Mouse (Mus musculus) spleen, adult 12 weeks (tissue): ENCODE data around the gene Slc35b4.
A peak's percentile ranks its signal among the peaks of the same experiment; 100 is the strongest.

Source experiments
- DNase-seq: peaks from one replicate; pipeline ENCODE4 v3.0.0; 2022; ENCODE audit warnings: low spot score

Gene Slc35b4

GRCm38 (mm10) chr6:34170844-34171494 lies 5.9 kb downstream of the Slc35b4 start:
- DNase-seq = no peak

GRCm38 (mm10) chr6:34168834-34169233 lies 8.1 kb downstream of the Slc35b4 start:
- DNase-seq = no peak

GRCm38 (mm10) chr6:34163014-34163413 lies 13.9 kb downstream of the Slc35b4 start:
- no peak for DNase-seq

- no peak for DNase-seq
These were observed 14.3 kb downstream of the Slc35b4 start for GRCm38 (mm10) chr6:34162607-34163006.

- no peak for DNase-seq
These were observed 15.4 kb downstream of the Slc35b4 start for GRCm38 (mm10) chr6:34161511-34161910.

GRCm38 (mm10) chr6:34160816-34161310 lies 16.0 kb downstream of the Slc35b4 start:
- no peak for DNase-seq

DNA sequence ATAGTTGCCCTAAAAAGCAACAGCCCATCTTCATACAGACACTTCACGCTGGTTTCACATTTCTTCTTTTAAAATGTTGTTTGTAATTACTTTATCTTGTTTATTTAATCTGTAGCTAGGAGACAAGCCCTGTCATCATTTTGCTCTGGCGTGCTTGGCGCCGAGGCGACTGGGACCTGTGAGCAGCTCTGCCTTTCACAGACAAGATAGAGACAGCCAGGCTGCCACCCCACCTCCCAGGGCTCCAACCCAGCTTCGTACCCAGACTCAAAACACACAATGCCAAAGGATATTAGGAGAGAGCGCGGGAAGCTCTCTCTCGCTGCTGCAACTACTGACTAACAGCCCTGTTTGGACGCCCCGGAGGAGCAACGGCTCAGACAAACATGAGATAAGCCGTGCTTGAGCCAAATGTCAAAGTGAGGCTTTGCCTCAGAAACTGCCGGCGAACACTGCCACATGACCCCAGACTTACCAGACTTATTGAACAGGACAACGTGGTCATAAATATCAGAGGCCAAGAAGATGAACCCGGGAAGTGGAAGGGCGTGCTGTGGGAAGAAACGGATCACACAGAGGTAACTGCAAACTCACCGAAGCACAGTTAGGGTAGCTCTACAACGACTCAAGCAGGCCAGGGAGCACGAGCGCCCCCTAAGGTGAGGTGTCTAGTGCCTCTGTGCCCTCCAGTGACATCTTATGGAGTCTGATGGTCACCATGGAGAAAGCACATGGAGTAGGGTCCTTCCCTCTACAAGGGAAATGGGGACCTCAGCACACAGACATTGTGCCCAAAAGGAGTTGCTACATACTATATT lies 16.7 kb downstream of the Slc35b4 start:
- no peak for DNase-seq

DNA sequence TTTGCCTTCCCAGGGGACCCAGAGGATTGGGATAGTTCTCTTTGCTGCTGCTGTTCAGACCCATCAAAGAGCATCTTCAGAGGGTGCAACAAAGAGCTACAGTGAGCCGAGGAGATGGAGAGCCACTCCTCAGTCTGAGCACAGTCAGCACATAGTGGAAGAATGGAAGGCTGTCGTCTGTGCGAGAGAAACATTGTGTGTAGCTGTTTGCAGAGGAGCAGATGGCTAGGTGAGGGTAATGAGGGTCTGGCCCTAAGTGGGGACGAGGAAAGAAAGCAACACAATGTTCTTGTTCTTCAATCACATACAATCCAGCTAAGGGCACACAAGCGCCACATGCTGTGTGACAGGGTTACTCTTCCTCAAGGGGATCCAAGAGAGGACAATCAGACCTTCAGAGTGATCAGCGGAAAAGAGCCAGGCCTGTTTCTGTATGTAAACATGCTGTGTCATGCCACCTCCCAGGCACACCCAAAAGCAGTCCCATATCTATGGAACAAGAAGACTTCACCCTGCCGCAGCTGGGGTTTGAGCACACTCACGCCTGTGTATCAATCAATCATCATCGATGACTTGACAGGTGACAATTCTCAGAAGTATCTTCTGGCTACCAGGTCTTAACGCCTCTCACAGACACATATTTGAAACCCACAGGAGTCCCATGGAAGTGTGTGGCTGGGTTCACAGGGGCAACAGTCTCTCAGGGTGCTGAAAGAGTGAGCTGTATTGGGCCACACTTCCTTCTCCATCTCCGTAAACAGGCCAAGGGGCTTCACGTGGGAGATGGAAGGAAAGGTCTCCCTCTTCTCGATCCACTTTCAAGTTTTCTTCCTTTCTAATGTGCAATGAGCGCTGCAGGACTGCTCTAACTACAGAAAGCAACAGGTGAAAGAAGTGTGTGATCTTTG lies 19.8 kb downstream of the Slc35b4 start:
- peak; percentile 30 for DNase-seq

- no peak for DNase-seq
These were observed 20.9 kb downstream of the Slc35b4 start for GRCm38 (mm10) chr6:34156057-34156456.

GRCm38 (mm10) chr6:34155137-34155804 lies 21.6 kb downstream of the Slc35b4 start:
- no peak for DNase-seq

- no peak for DNase-seq
These were observed 22.7 kb downstream of the Slc35b4 start for GRCm38 (mm10) chr6:34154202-34154601.

GRCm38 (mm10) chr6:34153069-34154052 lies 23.6 kb downstream of the Slc35b4 start:
- no peak for DNase-seq

DNA sequence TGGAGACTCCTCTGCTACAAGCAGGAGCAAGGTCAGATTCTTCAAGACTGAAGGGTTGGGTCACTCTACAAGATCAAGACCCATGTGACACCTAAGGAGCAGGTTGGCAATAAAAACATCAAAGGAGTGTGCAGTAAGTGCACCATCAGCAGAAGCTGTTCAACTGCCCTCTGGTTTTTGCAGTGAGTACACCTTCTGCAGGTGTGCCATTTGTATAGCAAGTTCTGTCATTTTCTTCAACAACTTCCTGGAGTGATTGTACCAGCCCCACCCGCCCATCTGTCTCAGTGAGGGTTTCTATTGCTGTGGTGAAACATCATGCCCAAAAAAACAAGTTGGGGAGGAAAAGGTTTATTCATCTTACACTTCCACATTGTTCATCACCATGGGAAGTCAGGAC lies 27.1 kb downstream of the Slc35b4 start:
- DNase-seq = no peak

- DNase-seq = no peak
These were observed 27.8 kb downstream of the Slc35b4 start for GRCm38 (mm10) chr6:34149066-34149465.

DNA sequence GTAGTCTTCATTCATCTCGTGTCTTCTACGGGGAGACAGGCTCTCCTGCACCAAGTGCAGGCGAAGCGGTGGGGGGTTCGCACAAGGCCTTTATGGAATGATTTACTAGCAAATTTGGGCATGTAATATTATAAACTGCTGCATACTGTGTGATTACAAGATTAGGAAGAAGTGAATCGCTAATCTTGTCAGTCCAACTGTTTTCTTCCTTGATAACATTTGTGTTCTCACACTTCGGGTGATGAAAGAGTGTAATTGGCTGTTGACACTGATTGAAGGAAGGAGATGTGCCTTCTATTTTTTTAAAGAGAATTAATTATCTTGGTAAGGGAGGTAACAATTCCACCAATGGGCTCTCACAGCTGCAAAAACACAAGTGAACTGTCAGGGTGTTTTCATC lies 28.3 kb downstream of the Slc35b4 start:
- DNase-seq = no peak

- no peak for DNase-seq
These were observed 28.9 kb downstream of the Slc35b4 start for GRCm38 (mm10) chr6:34148021-34148420.

DNA sequence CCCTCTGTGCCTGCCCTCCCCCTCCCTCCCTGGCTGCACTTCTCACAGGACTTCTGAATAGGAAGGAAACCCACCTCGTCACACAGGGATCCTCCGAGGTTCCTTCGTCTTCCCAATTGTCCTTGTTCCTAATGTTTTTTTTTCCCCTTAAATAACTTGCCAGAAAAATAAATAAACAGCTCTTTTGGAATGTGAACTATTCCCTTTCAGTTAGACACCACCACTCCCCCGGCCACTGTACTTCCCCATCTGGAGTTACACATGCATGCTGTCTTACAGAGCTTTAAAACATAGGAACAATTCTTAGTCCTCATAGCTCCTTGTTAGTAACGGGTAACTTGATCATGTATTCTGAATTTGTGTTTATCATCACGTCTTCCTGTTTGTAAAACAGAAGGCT lies 30.9 kb downstream of the Slc35b4 start:
- no peak for DNase-seq

DNA sequence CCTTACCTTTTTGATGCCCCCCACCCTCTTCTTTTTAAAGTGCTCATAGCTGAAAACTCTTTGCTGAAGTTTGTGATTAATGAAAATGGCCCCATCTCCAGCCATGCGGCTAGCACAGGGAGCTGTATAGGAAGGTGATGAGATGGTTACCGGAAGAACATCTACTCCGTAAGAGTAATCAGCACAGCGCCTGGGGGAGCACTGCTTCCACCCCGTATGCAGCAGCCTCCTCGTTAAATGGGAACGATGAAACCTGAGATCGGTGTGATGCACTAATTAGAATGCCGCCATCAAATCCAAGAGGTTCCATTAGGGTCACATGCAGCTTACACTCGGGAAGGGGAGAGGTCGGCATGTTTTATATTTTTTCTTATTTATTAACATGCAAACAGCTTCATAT lies 34.0 kb downstream of the Slc35b4 start:
- DNase-seq = no peak

- DNase-seq = no peak
These were observed 38.5 kb downstream of the Slc35b4 start for GRCm38 (mm10) chr6:34138366-34138765.

DNA sequence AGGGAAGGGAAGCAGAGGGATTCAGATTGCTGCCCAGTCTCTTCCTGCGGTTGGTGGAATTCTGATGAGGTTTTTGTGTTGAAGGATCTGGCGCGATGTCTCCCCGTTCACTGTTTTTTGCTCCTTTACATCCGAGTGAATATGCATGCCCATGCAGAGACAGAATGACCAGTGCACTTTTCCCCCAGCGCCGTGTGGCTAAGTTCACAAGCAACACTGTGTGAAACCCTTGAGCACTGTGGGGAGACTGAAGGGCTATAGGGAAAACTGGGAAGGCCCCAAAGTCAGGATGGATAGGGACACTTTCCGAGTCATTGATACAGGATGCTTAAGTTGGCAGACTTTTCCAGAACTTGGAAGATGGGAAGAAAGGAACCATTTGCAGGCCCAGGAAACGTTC lies 44.5 kb downstream of the Slc35b4 start:
- no peak for DNase-seq

GRCm38 (mm10) chr6:34129261-34129660 lies 47.6 kb downstream of the Slc35b4 start:
- no peak for DNase-seq
